Mouse (Mus musculus) erythroblast, embryonic 14.5 days (primary cell): Measurements from ENCODE around the gene Kcna5. TPM values are rescaled to one million over a fixed set of nuclear protein-coding genes. Genes with fewer than 3 reads are reported as not detected.

ENCODE experiments used
- H3K27me3 ChIP-seq: 2 replicates; pipeline ENCODE4 v1.6.1; 2012; ENCODE audit warnings: inconsistent platforms; ENCODE audit not compliant: control insufficient read depth
- H3K36me3 ChIP-seq: 2 replicates; pipeline ENCODE4 v1.6.1; 2012; ENCODE audit warnings: mild to moderate bottlenecking, inconsistent platforms; ENCODE audit not compliant: control insufficient read depth
- H3K4me1 ChIP-seq: 2 replicates; pipeline ENCODE4 v1.6.1; 2012; ENCODE audit warnings: inconsistent platforms; ENCODE audit not compliant: control insufficient read depth
- H3K4me3 ChIP-seq: replicated peaks from 2 replicates; pipeline ENCODE3; 2012; ENCODE audit warnings: moderate library complexity, mild to moderate bottlenecking, inconsistent platforms
- H3K9me3 ChIP-seq: 2 replicates; pipeline ENCODE4 v1.6.1; 2012; ENCODE audit warnings: low read length, inconsistent platforms, mixed read lengths; ENCODE audit not compliant: control insufficient read depth
- GATA1 ChIP-seq: IDR thresholded peaks from 2 replicates; pipeline ENCODE4 v1.6.1; 2012; ENCODE audit warnings: low read length, inconsistent platforms, mixed read lengths
- TAL1 ChIP-seq: IDR thresholded peaks from 3 replicates; pipeline ENCODE4 v1.6.1; 2012; ENCODE audit warnings: low read length, inconsistent platforms, mixed read lengths
- polyA plus RNA-seq: library from polyadenylated mRNA; stranded (reverse); fragments of >175 nt; gene quantifications from 2 replicates; pipeline ENCODE4 v1.2.3, GENCODE M21; 2012

The Kcna5 gene
- polyA plus RNA-seq, 1 experiment = not detected

- no peak for TF ChIP-seq TAL1
- H3K36me3 ChIP-seq = no peaks in the 10 kb centered on the region
- no peaks in the 10 kb centered on the region for H3K9me3 ChIP-seq
- H3K4me3 ChIP-seq = no peak overlapping the region
- H3K4me1 ChIP-seq = no peaks in the 10 kb centered on the region
- H3K27me3 ChIP-seq = no peaks in the 10 kb centered on the region
Observed at GRCm38 (mm10) chr6:126544107-126545036, 9.2 kb upstream of the Kcna5 start.

GRCm38 (mm10) chr6:126542724-126543123 is 7.5 kb upstream of the Kcna5 start:
- Histone ChIP-seq H3K36me3 (no peaks in the 10 kb centered on the region), H3K4me1 (no peaks in the 10 kb centered on the region), H3K9me3 (no peaks in the 10 kb centered on the region), H3K27me3 (no peaks in the 10 kb centered on the region; the same call in 1 of the 2 replicates), H3K4me3 (no peak overlapping the region)
- no peak for TF ChIP-seq TAL1
- no peak for TF ChIP-seq GATA1

GRCm38 (mm10) chr6:126537512-126537911 is 2.3 kb upstream of the Kcna5 start:
- TF ChIP-seq TAL1 (no peak), GATA1 (no peak)
- no peak overlapping the region for H3K4me3 ChIP-seq
- no peaks in the 10 kb centered on the region for H3K4me1 ChIP-seq
- H3K9me3 ChIP-seq = no peaks in the 10 kb centered on the region
- H3K27me3 ChIP-seq = peaks cover 21% of the 10 kb centered on the region
- no peaks in the 10 kb centered on the region for H3K36me3 ChIP-seq

GRCm38 (mm10) chr6:126536926-126537325 is 1.7 kb upstream of the Kcna5 start:
- Histone ChIP-seq H3K9me3 (no peaks in the 10 kb centered on the region), H3K36me3 (no peaks in the 10 kb centered on the region), H3K4me1 (no peaks in the 10 kb centered on the region), H3K27me3 (peaks cover 21% of the 10 kb centered on the region), H3K4me3 (no peak overlapping the region)
- TF ChIP-seq TAL1 (no peak), GATA1 (no peak)

GRCm38 (mm10) chr6:126535911-126536270 is 679 bp upstream of the Kcna5 start:
- TF ChIP-seq GATA1 (no peak), TAL1 (no peak)
- H3K9me3 ChIP-seq = no peaks in the 10 kb centered on the region

GRCm38 (mm10) chr6:126534531-126535207 is 543 bp downstream of the Kcna5 start:
- no peaks in the 10 kb centered on the region for H3K36me3 ChIP-seq
- H3K27me3 ChIP-seq = peaks cover 21% of the 10 kb centered on the region
- H3K4me3 ChIP-seq = no peak overlapping the region
- no peaks in the 10 kb centered on the region for H3K4me1 ChIP-seq
- no peaks in the 10 kb centered on the region for H3K9me3 ChIP-seq
- no peak for TF ChIP-seq TAL1
- TF ChIP-seq GATA1 = no peak

More at GRCm38 (mm10) chr6:126535911-126536270, 679 bp upstream of the Kcna5 start:
- no peaks in the 10 kb centered on the region for H3K36me3 ChIP-seq
- no peak overlapping the region for H3K4me3 ChIP-seq
- peaks cover 21% of the 10 kb centered on the region for H3K27me3 ChIP-seq
- H3K4me1 ChIP-seq = no peaks in the 10 kb centered on the region

GRCm38 (mm10) chr6:126531306-126531705 is 3.9 kb downstream of the Kcna5 start:
- H3K4me1 ChIP-seq = no peaks in the 10 kb centered on the region
- peaks cover 21% of the 10 kb centered on the region for H3K27me3 ChIP-seq
- no peak overlapping the region for H3K4me3 ChIP-seq
- H3K36me3 ChIP-seq = no peaks in the 10 kb centered on the region
- no peaks in the 10 kb centered on the region for H3K9me3 ChIP-seq
- TF ChIP-seq GATA1 (no peak), TAL1 (no peak)

- H3K4me1 ChIP-seq = no peaks in the 10 kb centered on the region
Observed at GRCm38 (mm10) chr6:126530019-126530418, 5.2 kb downstream of the Kcna5 start.

GRCm38 (mm10) chr6:126514720-126515119 is 20.5 kb downstream of the Kcna5 start:
- no peaks in the 10 kb centered on the region for H3K27me3 ChIP-seq
- no peak overlapping the region for H3K4me3 ChIP-seq
- no peaks in the 10 kb centered on the region for H3K36me3 ChIP-seq
- TF ChIP-seq GATA1 (no peak), TAL1 (no peak)
- H3K4me1 ChIP-seq = no peaks in the 10 kb centered on the region
- no peaks in the 10 kb centered on the region for H3K9me3 ChIP-seq

More at GRCm38 (mm10) chr6:126530019-126530418, 5.2 kb downstream of the Kcna5 start:
- peaks cover 15% of the 10 kb centered on the region for H3K27me3 ChIP-seq
- no peak for TF ChIP-seq GATA1
- TF ChIP-seq TAL1 = no peak
- no peaks in the 10 kb centered on the region for H3K9me3 ChIP-seq
- H3K36me3 ChIP-seq = no peaks in the 10 kb centered on the region
- H3K4me3 ChIP-seq = no peak overlapping the region
